Mouse (Mus musculus) WW6 (cell line): Measurements from ENCODE around the gene Ccnd1.
"Not testable (repeated sequence)": the region's sequence is repeated elsewhere in the genome, so short reads cannot be mapped to it uniquely, and the experiment has no call there.

Source experiments
- DNase-seq: peaks from one replicate; pipeline ENCODE4 v3.0.0-alpha.2; 2013; ENCODE audit warnings: low read depth, low spot score

Ccnd1 gene

GRCm38 (mm10) chr7:144911121-144911520, 28.6 kb downstream of the Ccnd1 start:
- no peak for DNase-seq

- DNase-seq, result no peak
Observed at GRCm38 (mm10) chr7:144908705-144909104, 31.0 kb downstream of the Ccnd1 start.

GRCm38 (mm10) chr7:144907793-144908192, 31.9 kb downstream of the Ccnd1 start:
- DNase-seq, result no peak

GRCm38 (mm10) chr7:144906708-144907397, 32.9 kb downstream of the Ccnd1 start:
- no peak for DNase-seq

GRCm38 (mm10) chr7:144905514-144905913, 34.2 kb downstream of the Ccnd1 start:
- not testable (repeated sequence) for DNase-seq

GRCm38 (mm10) chr7:144898506-144898905, 41.2 kb downstream of the Ccnd1 start:
- DNase-seq, result no peak

- no peak for DNase-seq
Observed at GRCm38 (mm10) chr7:144896294-144897218, 43.2 kb downstream of the Ccnd1 start, which contains the start of gene Fgf15. Gene Fgf15 (plus strand): TSS chr7:144896531.

GRCm38 (mm10) chr7:144895305-144896111, 44.2 kb downstream of the Ccnd1 start:
- DNase-seq, result no peak

- no peak for DNase-seq
Observed at GRCm38 (mm10) chr7:144894706-144895105, 45.0 kb downstream of the Ccnd1 start.

- no peak for DNase-seq
Observed at GRCm38 (mm10) chr7:144894191-144894590, 45.5 kb downstream of the Ccnd1 start.

GRCm38 (mm10) chr7:144892322-144892721, 47.4 kb downstream of the Ccnd1 start:
- DNase-seq, result no peak

- DNase-seq, result no peak
Observed at GRCm38 (mm10) chr7:144891863-144892262, 47.9 kb downstream of the Ccnd1 start.

GRCm38 (mm10) chr7:144890661-144891060, 49.1 kb downstream of the Ccnd1 start:
- DNase-seq, result not testable (repeated sequence)

GRCm38 (mm10) chr7:144888564-144889299, 51.0 kb downstream of the Ccnd1 start:
- no peak for DNase-seq

GRCm38 (mm10) chr7:144887672-144888071, 52.1 kb downstream of the Ccnd1 start:
- no peak for DNase-seq

- no peak for DNase-seq
Observed at GRCm38 (mm10) chr7:144883106-144883505, 56.6 kb downstream of the Ccnd1 start.
